Mouse (Mus musculus) heart, embryonic 12.5 days (tissue): ENCODE results near the gene Mafb. TPM values are rescaled to one million over a fixed set of nuclear protein-coding genes. Genes with fewer than 3 reads are reported as not detected.

Experiments
- ATAC-seq: fragments of 200-750 bp; cut with Nextera tagmentation; 2 replicates; pipeline ENCODE4 v1.8.0; 2017; ENCODE audit warnings: moderate TSS enrichment, moderate library complexity; ENCODE audit not compliant: insufficient number of reproducible peaks, low FRiP score
- H3K27ac ChIP-seq: fragments of 300-500 bp; sonication (generic); 2 replicates; pipeline ENCODE4 v1.5.1; 2016; ENCODE audit warnings: mild to moderate bottlenecking, moderate library complexity; ENCODE audit not compliant: poor library complexity, severe bottlenecking
- H3K27me3 ChIP-seq: fragments of 300-500 bp; sonication (generic); replicated peaks from 2 replicates; pipeline ENCODE4 v1.6.1; 2016; ENCODE audit warnings: mild to moderate bottlenecking, moderate library complexity
- H3K36me3 ChIP-seq: fragments of 300-500 bp; sonication (generic); 2 replicates; pipeline ENCODE4 v1.6.1; 2016; ENCODE audit warnings: mild to moderate bottlenecking, moderate library complexity
- H3K4me1 ChIP-seq: fragments of 300-500 bp; sonication (generic); replicated peaks from 2 replicates; pipeline ENCODE4 v1.6.1; 2016; ENCODE audit warnings: mild to moderate bottlenecking
- H3K4me2 ChIP-seq: fragments of 300-500 bp; sonication (generic); 2 replicates; pipeline ENCODE4 v1.6.1; 2016; ENCODE audit warnings: mild to moderate bottlenecking, moderate library complexity
- H3K4me3 ChIP-seq: fragments of 300-500 bp; sonication (generic); 2 replicates; pipeline ENCODE4 v1.5.1; 2016; ENCODE audit warnings: mild to moderate bottlenecking
- H3K9ac ChIP-seq: fragments of 300-500 bp; sonication (generic); 2 replicates; pipeline ENCODE4 v1.6.1; 2016; ENCODE audit warnings: mild to moderate bottlenecking, moderate library complexity
- H3K9me3 ChIP-seq: fragments of 300-500 bp; sonication (generic); replicated peaks from 2 replicates; pipeline ENCODE4 v1.6.1; 2016; ENCODE audit warnings: mild to moderate bottlenecking, moderate library complexity
- WGBS: fragments of 180-500 bp; shearing (Covaris S2); methylation state at CpG from one replicate; pipeline ENCODE4 v1.1.7; 2016; 5-methylcytosine and 5-hydroxymethylcytosine counted together
- polyA plus RNA-seq: library from polyadenylated mRNA; unstranded; fragments of >200 nt; fragmentation: Nextera tagmentation; extraction: Ambion mirVana; gene quantifications from 2 replicates; pipeline ENCODE4 v1.2.1, GENCODE M21; 2016

The Mafb gene
- polyA plus RNA-seq, 1 experiment from 2014 or later = 7.0 TPM

GRCm38 (mm10) chr2:160378271-160378670 is 11.4 kb upstream of the Mafb start:
- no peaks in the 10 kb centered on the region for H3K36me3 ChIP-seq
- no peak overlapping the region for H3K4me2 ChIP-seq
- 42% methylated on average over 4 of the region's 4 CpGs for WGBS
- peaks cover 53% of the 10 kb centered on the region for H3K27me3 ChIP-seq
- no peaks in the 10 kb centered on the region for H3K9me3 ChIP-seq
- H3K4me3 ChIP-seq = no peak overlapping the region
- no peak overlapping the region for H3K9ac ChIP-seq
- ATAC-seq = no peak
- H3K4me1 ChIP-seq = peaks cover 9% of the 10 kb centered on the region; the same call in 1 of the 2 replicates
- no peak overlapping the region for H3K27ac ChIP-seq

- H3K9me3 ChIP-seq = no peaks in the 10 kb centered on the region
- no peak overlapping the region for H3K9ac ChIP-seq
- H3K4me1 ChIP-seq = peaks cover 9% of the 10 kb centered on the region; the same call in 1 of the 2 replicates
- peaks cover 73% of the 10 kb centered on the region for H3K27me3 ChIP-seq
- no peak overlapping the region for H3K4me2 ChIP-seq
- H3K4me3 ChIP-seq = no peak overlapping the region
- 40% methylated on average over 5 of the region's 5 CpGs for WGBS
- ATAC-seq = no peak
- H3K36me3 ChIP-seq = no peaks in the 10 kb centered on the region
- no peak overlapping the region for H3K27ac ChIP-seq
Measured at GRCm38 (mm10) chr2:160376236-160376635, 9.4 kb upstream of the Mafb start.

- peak overlapping the region; percentile 97 for H3K4me2 ChIP-seq
- peak overlapping the region; percentile 73 for H3K4me3 ChIP-seq
- no peak for ATAC-seq
- H3K27me3 ChIP-seq = peaks cover 75% of the 10 kb centered on the region
- 4% methylated on average over 25 of the region's 25 CpGs for WGBS
- no peak overlapping the region for H3K27ac ChIP-seq
- H3K4me1 ChIP-seq = peaks cover 48% of the 10 kb centered on the region
- no peak overlapping the region for H3K9ac ChIP-seq
- H3K36me3 ChIP-seq = no peaks in the 10 kb centered on the region
- no peaks in the 10 kb centered on the region for H3K9me3 ChIP-seq
Measured at GRCm38 (mm10) chr2:160369653-160370420, 3.0 kb upstream of the Mafb start.

GRCm38 (mm10) chr2:160368422-160369357 is 1.8 kb upstream of the Mafb start:
- WGBS = under 1% methylated on average over 52 of the region's 52 CpGs
- no peak for ATAC-seq

GRCm38 (mm10) chr2:160367448-160368208 is 763 bp upstream of the Mafb start:
- peaks cover 44% of the 10 kb centered on the region for H3K4me1 ChIP-seq
- peak overlapping the region; percentile 55 for H3K27ac ChIP-seq
- H3K9me3 ChIP-seq = no peaks in the 10 kb centered on the region
- WGBS = under 1% methylated on average over 45 of the region's 45 CpGs
- peak overlapping the region; percentile 97 for H3K4me2 ChIP-seq
- H3K9ac ChIP-seq = peak overlapping the region; percentile 60
- ATAC-seq = peak; percentile 60
- no peaks in the 10 kb centered on the region for H3K36me3 ChIP-seq
- H3K27me3 ChIP-seq = peaks cover 61% of the 10 kb centered on the region
- H3K4me3 ChIP-seq = peak overlapping the region; percentile 73

More at GRCm38 (mm10) chr2:160368422-160369357, 1.8 kb upstream of the Mafb start:
- no peaks in the 10 kb centered on the region for H3K9me3 ChIP-seq
- no peaks in the 10 kb centered on the region for H3K36me3 ChIP-seq
- H3K9ac ChIP-seq = peak overlapping the region; percentile 55
- no peak overlapping the region for H3K27ac ChIP-seq
- H3K4me3 ChIP-seq = peak overlapping the region; percentile 73
- peaks cover 63% of the 10 kb centered on the region for H3K27me3 ChIP-seq
- peak overlapping the region; percentile 97 for H3K4me2 ChIP-seq
- H3K4me1 ChIP-seq = peaks cover 44% of the 10 kb centered on the region

- Histone ChIP-seq H3K4me3 (peak overlapping the region; percentile 73), H3K4me1 (peaks cover 48% of the 10 kb centered on the region), H3K27ac (peak overlapping the region; percentile 57; the same call in 1 of the 2 replicates), H3K9me3 (no peaks in the 10 kb centered on the region), H3K4me2 (peak overlapping the region; percentile 97), H3K36me3 (no peaks in the 10 kb centered on the region), H3K27me3 (peaks cover 61% of the 10 kb centered on the region), H3K9ac (peak overlapping the region; percentile 81)
- ATAC-seq = peak; percentile 7
- 1% methylated on average over 94 of the region's 95 CpGs for WGBS
Measured at GRCm38 (mm10) chr2:160366111-160366979, 520 bp downstream of the Mafb start.

- Histone ChIP-seq H3K9ac (peak overlapping the region; percentile 81), H3K9me3 (no peaks in the 10 kb centered on the region), H3K4me3 (peak overlapping the region; percentile 73), H3K4me2 (peak overlapping the region; percentile 97), H3K4me1 (peaks cover 54% of the 10 kb centered on the region), H3K27me3 (peaks cover 59% of the 10 kb centered on the region), H3K36me3 (no peaks in the 10 kb centered on the region), H3K27ac (no peak overlapping the region)
- ATAC-seq = no peak
- WGBS = under 1% methylated on average over 50 of the region's 50 CpGs
Measured at GRCm38 (mm10) chr2:160365107-160365911, 1.6 kb downstream of the Mafb start.

- Histone ChIP-seq H3K4me1 (peaks cover 53% of the 10 kb centered on the region), H3K27ac (no peak overlapping the region), H3K9ac (peak overlapping the region; percentile 29; the same call in 1 of the 2 replicates), H3K9me3 (no peaks in the 10 kb centered on the region), H3K27me3 (peaks cover 59% of the 10 kb centered on the region), H3K4me2 (peak overlapping the region; percentile 97), H3K36me3 (no peaks in the 10 kb centered on the region), H3K4me3 (peak overlapping the region; percentile 73)
- 2% methylated on average over 12 of the region's 12 CpGs for WGBS
- no peak for ATAC-seq
Measured at GRCm38 (mm10) chr2:160364666-160365065, 2.2 kb downstream of the Mafb start.

- 5% methylated on average over 9 of the region's 9 CpGs for WGBS
- Histone ChIP-seq H3K36me3 (no peaks in the 10 kb centered on the region), H3K4me2 (peak overlapping the region; percentile 97), H3K27me3 (peaks cover 59% of the 10 kb centered on the region), H3K4me1 (peaks cover 48% of the 10 kb centered on the region), H3K4me3 (peak overlapping the region; percentile 73), H3K9me3 (no peaks in the 10 kb centered on the region), H3K27ac (no peak overlapping the region), H3K9ac (peak overlapping the region; percentile 29; the same call in 1 of the 2 replicates)
- ATAC-seq = no peak
Measured at GRCm38 (mm10) chr2:160364128-160364650, 2.7 kb downstream of the Mafb start.
